Mouse (Mus musculus) lung, embryonic 15.5 days (tissue): ENCODE data around the gene Cox8a. TPM values are rescaled to one million over a fixed set of nuclear protein-coding genes. Genes with fewer than 3 reads are reported as not detected.

Experiments
- ATAC-seq: fragments of 200-750 bp; cut with Nextera tagmentation; 2 replicates; pipeline ENCODE4 v1.8.0; 2017; ENCODE audit warnings: moderate number of reproducible peaks, borderline replicate concordance; ENCODE audit not compliant: low FRiP score, low TSS enrichment; ENCODE audit errors: extremely low read depth
- H3K27ac ChIP-seq: fragments of 300-500 bp; sonication (generic); 2 replicates; pipeline ENCODE4 v1.5.1; 2015; ENCODE audit warnings: moderate library complexity, mild to moderate bottlenecking, inconsistent platforms
- H3K27me3 ChIP-seq: fragments of 300-500 bp; sonication (generic); 2 replicates; pipeline ENCODE4 v1.6.1; 2015; ENCODE audit warnings: inconsistent platforms
- H3K36me3 ChIP-seq: fragments of 300-500 bp; sonication (generic); 2 replicates; pipeline ENCODE4 v1.6.1; 2015; ENCODE audit warnings: inconsistent platforms
- H3K4me1 ChIP-seq: fragments of 300-500 bp; sonication (generic); 2 replicates; pipeline ENCODE4 v1.6.1; 2015; ENCODE audit warnings: inconsistent platforms
- H3K4me2 ChIP-seq: fragments of 300-500 bp; sonication (generic); 2 replicates; pipeline ENCODE4 v1.6.1; 2015; ENCODE audit warnings: inconsistent platforms, mild to moderate bottlenecking, moderate library complexity
- H3K4me3 ChIP-seq: fragments of 300-500 bp; sonication (generic); 2 replicates; pipeline ENCODE4 v1.5.1; 2015; ENCODE audit warnings: mild to moderate bottlenecking, inconsistent platforms
- H3K9ac ChIP-seq: fragments of 300-500 bp; sonication (generic); 2 replicates; pipeline ENCODE4 v1.6.1; 2015; ENCODE audit warnings: inconsistent platforms
- H3K9me3 ChIP-seq: fragments of 300-500 bp; sonication (generic); 2 replicates; pipeline ENCODE4 v1.6.1; 2016; ENCODE audit warnings: inconsistent platforms
- WGBS: fragments of 180-500 bp; shearing (Covaris S2); methylation state at CpG from one replicate; pipeline ENCODE4 v1.1.7; 2015; 5-methylcytosine and 5-hydroxymethylcytosine counted together
- polyA plus RNA-seq: library from polyadenylated mRNA; unstranded; fragments of >200 nt; fragmentation: Nextera tagmentation; extraction: Ambion mirVana; gene quantifications from 2 replicates; pipeline ENCODE4 v1.2.1, GENCODE M21; 2015

The Cox8a gene
- polyA plus RNA-seq, 1 experiment from 2014 or later, result 793 TPM

GRCm38 (mm10) chr19:7182273-7182949 lies 35.0 kb downstream of the Cox8a start:
- ATAC-seq, result peak; percentile 44; the same call in 1 of the 2 replicates
- Histone ChIP-seq H3K27me3 (peaks cover 50% of the 10 kb centered on the region), H3K9me3 (no peaks in the 10 kb centered on the region), H3K4me1 (peaks cover 24% of the 10 kb centered on the region), H3K4me3 (peak overlapping the region; percentile 16; the same call in 1 of the 2 replicates), H3K9ac (no peak overlapping the region), H3K4me2 (peak overlapping the region; percentile 51), H3K36me3 (no peaks in the 10 kb centered on the region), H3K27ac (0 out of 2 replicates have a peak overlapping the region, but pooled peaks have one; percentile 32)
- 4% methylated on average over 23 of the region's 23 CpGs for WGBS

GRCm38 (mm10) chr19:7181496-7181895 lies 35.9 kb downstream of the Cox8a start:
- no peak overlapping the region for H3K4me3 ChIP-seq
- H3K4me2 ChIP-seq, result no peak overlapping the region
- H3K36me3 ChIP-seq, result no peaks in the 10 kb centered on the region
- H3K9me3 ChIP-seq, result no peaks in the 10 kb centered on the region
- WGBS, result 57% methylated on average over 7 of the region's 7 CpGs
- no peak overlapping the region for H3K9ac ChIP-seq
- H3K27me3 ChIP-seq, result peaks cover 48% of the 10 kb centered on the region
- ATAC-seq, result no peak
- H3K27ac ChIP-seq, result no peak overlapping the region
- H3K4me1 ChIP-seq, result peaks cover 24% of the 10 kb centered on the region

DNA sequence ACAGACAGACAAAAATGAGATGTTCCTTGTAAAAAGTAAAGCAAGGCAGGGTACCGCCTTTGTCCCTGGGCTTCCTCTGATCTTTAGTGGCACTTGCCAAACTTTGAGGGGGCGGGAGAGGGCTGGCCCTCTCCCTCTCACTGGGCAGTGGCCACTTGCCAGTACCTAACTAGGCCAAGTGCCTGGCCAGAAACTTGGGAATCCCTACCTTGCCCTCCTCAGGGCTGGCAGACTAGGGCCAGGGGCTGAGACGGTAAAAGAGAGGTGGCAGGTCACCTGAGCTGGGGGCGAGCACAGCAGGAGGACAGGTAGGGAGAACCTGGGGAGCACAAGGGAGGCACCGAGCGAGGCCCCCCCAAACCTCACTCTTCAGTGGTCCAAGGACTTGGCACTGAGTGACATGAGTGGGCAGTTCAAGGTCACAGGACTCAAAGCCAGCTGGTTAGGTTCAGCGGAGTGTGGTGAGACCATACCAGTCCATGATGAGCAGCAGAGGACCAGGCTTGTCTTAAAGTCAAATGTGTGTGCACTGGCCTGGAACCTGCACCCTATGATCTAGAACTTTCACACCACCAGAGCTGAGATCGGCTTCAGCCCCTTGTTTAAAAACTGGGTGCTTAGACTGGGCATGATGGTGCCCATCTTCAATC lies 36.5 kb downstream of the Cox8a start:
- no peak for ATAC-seq
- Histone ChIP-seq H3K27ac (no peak overlapping the region), H3K27me3 (peaks cover 42% of the 10 kb centered on the region), H3K36me3 (no peaks in the 10 kb centered on the region), H3K4me2 (no peak overlapping the region), H3K9ac (no peak overlapping the region), H3K4me3 (no peak overlapping the region), H3K9me3 (no peaks in the 10 kb centered on the region), H3K4me1 (peaks cover 26% of the 10 kb centered on the region)
- WGBS, result 79% methylated on average over 8 of the region's 8 CpGs

GRCm38 (mm10) chr19:7178841-7179452 lies 38.5 kb downstream of the Cox8a start:
- no peaks in the 10 kb centered on the region for H3K36me3 ChIP-seq
- H3K4me2 ChIP-seq, result no peak overlapping the region
- H3K27ac ChIP-seq, result no peak overlapping the region
- 36% methylated on average over 3 of the region's 3 CpGs for WGBS
- H3K9ac ChIP-seq, result no peak overlapping the region
- no peak overlapping the region for H3K4me3 ChIP-seq
- peaks cover 26% of the 10 kb centered on the region for H3K4me1 ChIP-seq
- no peaks in the 10 kb centered on the region for H3K9me3 ChIP-seq
- ATAC-seq, result no peak
- peaks cover 32% of the 10 kb centered on the region for H3K27me3 ChIP-seq

GRCm38 (mm10) chr19:7177804-7178511 lies 39.5 kb downstream of the Cox8a start:
- Histone ChIP-seq H3K27ac (no peak overlapping the region), H3K4me1 (peaks cover 26% of the 10 kb centered on the region), H3K36me3 (no peaks in the 10 kb centered on the region), H3K27me3 (peaks cover 23% of the 10 kb centered on the region), H3K9ac (no peak overlapping the region), H3K4me2 (no peak overlapping the region), H3K9me3 (no peaks in the 10 kb centered on the region), H3K4me3 (no peak overlapping the region)
- 44% methylated on average over 13 of the region's 13 CpGs for WGBS
- ATAC-seq, result no peak

DNA sequence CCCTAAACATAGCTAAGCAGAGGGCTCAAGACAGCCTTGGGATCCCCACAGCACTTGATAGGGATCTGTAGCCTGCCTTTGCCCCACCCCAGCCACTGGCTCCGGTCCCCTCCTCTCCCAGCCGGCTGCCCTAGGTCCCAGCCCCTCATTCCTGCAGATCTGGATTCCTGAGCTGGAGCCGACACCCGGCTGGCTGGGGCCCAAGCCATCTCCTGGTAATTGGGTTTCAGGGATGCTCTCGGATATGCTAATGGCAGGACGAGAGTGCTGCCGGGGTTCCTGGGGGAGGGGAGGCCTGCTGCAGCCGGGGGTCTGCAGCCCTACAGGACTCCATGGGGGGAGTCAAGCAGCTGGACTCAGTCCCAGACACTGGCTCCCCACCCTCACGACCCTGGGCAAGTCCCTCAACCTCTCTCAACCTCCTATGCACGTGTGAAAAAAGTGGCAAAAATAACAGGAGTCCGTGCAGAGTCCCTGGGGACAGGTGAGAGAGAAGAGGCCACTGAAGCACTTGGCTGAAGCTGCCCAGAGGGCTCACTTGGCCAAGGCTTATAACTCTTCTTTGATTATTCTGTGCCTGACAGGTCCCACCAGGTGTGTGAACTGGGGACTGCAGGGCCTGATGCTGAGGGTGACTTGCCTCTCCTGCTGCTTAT lies 41.2 kb downstream of the Cox8a start:
- Histone ChIP-seq H3K36me3 (no peaks in the 10 kb centered on the region), H3K4me2 (no peak overlapping the region), H3K27ac (no peak overlapping the region), H3K9me3 (no peaks in the 10 kb centered on the region), H3K27me3 (peaks cover 13% of the 10 kb centered on the region; the same call in 1 of the 2 replicates), H3K4me1 (peaks cover 28% of the 10 kb centered on the region), H3K9ac (no peak overlapping the region), H3K4me3 (no peak overlapping the region)
- no peak for ATAC-seq
- WGBS, result 9% methylated on average over 11 of the region's 11 CpGs

- Histone ChIP-seq H3K4me1 (peaks cover 23% of the 10 kb centered on the region), H3K4me3 (no peak overlapping the region), H3K27ac (no peak overlapping the region), H3K36me3 (no peaks in the 10 kb centered on the region), H3K9me3 (no peaks in the 10 kb centered on the region), H3K27me3 (peaks cover 20% of the 10 kb centered on the region), H3K4me2 (no peak overlapping the region), H3K9ac (no peak overlapping the region)
- WGBS, result 19% methylated on average over 13 of the region's 13 CpGs
- ATAC-seq, result peak; percentile 79
Measured at GRCm38 (mm10) chr19:7172051-7172866, 45.2 kb downstream of the Cox8a start.

GRCm38 (mm10) chr19:7171447-7171846 lies 46.0 kb downstream of the Cox8a start:
- H3K9ac ChIP-seq, result no peak overlapping the region
- H3K4me2 ChIP-seq, result no peak overlapping the region
- H3K4me1 ChIP-seq, result peaks cover 24% of the 10 kb centered on the region
- no peak overlapping the region for H3K27ac ChIP-seq
- ATAC-seq, result no peak
- 6% methylated on average over 8 of the region's 8 CpGs for WGBS
- H3K9me3 ChIP-seq, result no peaks in the 10 kb centered on the region
- H3K36me3 ChIP-seq, result no peaks in the 10 kb centered on the region
- peaks cover 28% of the 10 kb centered on the region for H3K27me3 ChIP-seq
- H3K4me3 ChIP-seq, result no peak overlapping the region

GRCm38 (mm10) chr19:7170916-7171315 lies 46.5 kb downstream of the Cox8a start:
- Histone ChIP-seq H3K36me3 (no peaks in the 10 kb centered on the region), H3K27ac (no peak overlapping the region), H3K4me2 (no peak overlapping the region), H3K9me3 (no peaks in the 10 kb centered on the region), H3K9ac (no peak overlapping the region), H3K27me3 (peaks cover 33% of the 10 kb centered on the region), H3K4me3 (no peak overlapping the region), H3K4me1 (peaks cover 24% of the 10 kb centered on the region)
- 74% methylated on average over 6 of the region's 6 CpGs for WGBS
- ATAC-seq, result no peak

DNA sequence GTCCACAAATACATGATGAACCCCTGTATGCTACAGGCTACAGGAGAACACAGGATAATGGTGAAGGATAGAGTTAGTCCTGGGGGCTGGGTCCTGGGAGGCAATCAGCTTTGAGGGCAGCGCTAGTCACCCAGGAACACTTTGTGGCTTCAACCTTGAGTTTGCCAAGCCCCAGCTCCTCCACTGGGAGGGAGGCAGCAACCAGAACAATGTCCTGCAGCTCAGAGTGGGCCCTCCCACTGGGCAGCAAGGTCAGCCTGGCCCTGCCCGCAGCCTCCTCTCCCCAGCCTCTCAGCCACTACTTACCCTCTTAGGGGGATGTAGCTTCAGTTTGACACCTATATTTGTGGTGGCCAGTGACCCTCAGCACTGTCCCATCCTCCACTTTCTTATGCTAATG lies 49.0 kb downstream of the Cox8a start:
- peaks cover 40% of the 10 kb centered on the region for H3K4me1 ChIP-seq
- WGBS, result 62% methylated on average over 2 of the region's 2 CpGs
- no peak for ATAC-seq
- H3K4me2 ChIP-seq, result no peak overlapping the region
- no peak overlapping the region for H3K4me3 ChIP-seq
- H3K9ac ChIP-seq, result no peak overlapping the region
- H3K36me3 ChIP-seq, result no peaks in the 10 kb centered on the region
- H3K27ac ChIP-seq, result no peak overlapping the region
- no peaks in the 10 kb centered on the region for H3K9me3 ChIP-seq
- H3K27me3 ChIP-seq, result peaks cover 58% of the 10 kb centered on the region

DNA sequence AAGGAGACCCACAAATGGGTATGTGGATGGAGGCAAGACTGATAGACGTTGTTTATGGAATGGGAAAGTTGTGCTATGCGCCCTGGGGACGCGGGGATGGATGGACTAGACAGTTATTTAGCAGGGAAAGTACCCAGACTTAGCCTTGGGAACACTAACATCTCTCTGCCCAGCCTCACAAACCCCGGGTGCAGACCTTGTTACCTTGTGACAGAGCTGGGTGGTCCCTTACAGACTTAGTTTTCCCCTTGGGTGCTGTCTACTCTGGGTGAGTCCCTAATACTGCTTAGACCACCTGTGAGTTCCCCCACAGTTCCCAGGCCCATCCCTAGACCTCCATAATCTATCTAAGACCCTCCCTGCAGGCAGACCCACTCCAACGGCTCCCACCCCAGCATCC lies 50.6 kb downstream of the Cox8a start:
- no peak overlapping the region for H3K4me3 ChIP-seq
- ATAC-seq, result no peak
- H3K4me1 ChIP-seq, result peaks cover 31% of the 10 kb centered on the region
- WGBS, result 11% methylated on average over 6 of the region's 6 CpGs
- H3K27ac ChIP-seq, result no peak overlapping the region
- H3K9me3 ChIP-seq, result no peaks in the 10 kb centered on the region
- H3K9ac ChIP-seq, result no peak overlapping the region
- H3K27me3 ChIP-seq, result peaks cover 70% of the 10 kb centered on the region
- H3K4me2 ChIP-seq, result no peak overlapping the region
- no peaks in the 10 kb centered on the region for H3K36me3 ChIP-seq
